Mouse (Mus musculus) cerebellum, adult 8-10 months (tissue): Measurements from ENCODE around the gene Gas2l2.
A peak's percentile ranks its signal among the peaks of the same experiment; 100 is the strongest.

Source experiments
- DNase-seq: peaks from one replicate; pipeline ENCODE4 v3.0.0; 2022

Gas2l2 gene

DNA sequence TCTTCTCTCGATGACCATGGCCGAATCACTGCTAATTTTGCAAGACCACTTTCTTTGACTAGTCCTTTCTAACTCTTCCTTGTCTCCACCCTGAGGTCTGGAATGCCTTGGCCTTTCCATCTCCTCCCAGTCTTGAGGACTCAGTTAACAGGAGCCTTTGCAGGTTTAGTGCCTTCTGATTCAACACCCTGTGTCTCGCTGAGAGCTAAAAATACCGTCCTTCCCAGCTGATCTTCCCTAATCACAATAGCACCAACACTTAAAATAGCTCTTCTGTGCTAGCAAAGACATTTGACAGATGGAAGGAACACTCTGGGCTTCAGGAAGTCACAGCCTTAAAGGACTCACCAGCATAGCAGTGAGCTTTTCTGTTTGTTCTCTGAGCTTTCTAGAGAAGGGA lies 36.2 kb downstream of the Gas2l2 start:
- peak; percentile 32 for DNase-seq

DNA sequence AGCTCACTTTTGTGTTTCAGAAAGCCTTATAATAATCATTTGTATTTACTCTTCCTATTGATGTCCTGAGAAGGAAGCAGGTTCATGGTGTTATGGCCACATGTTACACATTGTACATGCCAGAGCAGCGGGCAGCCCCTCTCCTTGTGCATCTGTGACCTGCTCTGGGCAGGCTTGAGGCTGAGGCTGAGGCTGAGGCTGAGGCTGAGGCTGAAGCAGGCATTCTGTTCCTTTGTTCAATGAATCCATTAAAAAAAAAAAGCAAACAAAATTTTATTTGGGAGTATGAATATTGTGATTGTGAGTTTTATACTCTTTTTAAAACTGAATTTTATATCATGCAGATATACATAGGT lies 45.7 kb downstream of the Gas2l2 start:
- no peak for DNase-seq

DNA sequence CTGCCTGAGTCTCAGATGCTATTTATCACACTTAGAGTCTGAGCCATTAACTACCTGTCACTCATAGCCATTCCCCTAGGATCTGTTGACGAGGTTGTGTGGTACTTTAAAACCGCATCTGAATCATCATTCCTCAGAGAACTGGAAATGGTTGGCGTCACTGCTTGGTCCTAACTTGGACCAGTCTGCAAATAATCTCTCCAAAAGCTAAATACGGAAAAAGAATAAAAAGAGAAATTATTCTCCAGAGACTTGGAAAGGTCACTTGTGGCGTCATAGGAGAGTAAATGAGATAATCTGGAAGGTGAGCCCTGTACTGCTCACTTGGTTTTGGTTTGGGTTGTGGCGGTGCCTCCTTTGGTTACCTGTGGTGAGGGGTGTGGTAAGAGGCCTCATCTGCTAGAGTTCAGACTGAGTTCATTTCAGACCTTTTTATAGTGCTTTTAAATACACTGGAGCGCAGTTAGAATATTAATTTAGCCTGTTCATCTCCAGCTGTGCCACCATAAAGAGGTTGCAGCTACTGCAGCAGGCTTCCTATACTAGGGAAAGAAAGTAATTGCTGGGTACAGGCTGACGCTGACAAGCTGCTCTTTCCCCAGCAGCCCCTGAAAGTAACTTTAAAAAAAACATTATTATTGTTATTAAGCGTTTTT lies 46.3 kb downstream of the Gas2l2 start:
- DNase-seq: no peak

DNA sequence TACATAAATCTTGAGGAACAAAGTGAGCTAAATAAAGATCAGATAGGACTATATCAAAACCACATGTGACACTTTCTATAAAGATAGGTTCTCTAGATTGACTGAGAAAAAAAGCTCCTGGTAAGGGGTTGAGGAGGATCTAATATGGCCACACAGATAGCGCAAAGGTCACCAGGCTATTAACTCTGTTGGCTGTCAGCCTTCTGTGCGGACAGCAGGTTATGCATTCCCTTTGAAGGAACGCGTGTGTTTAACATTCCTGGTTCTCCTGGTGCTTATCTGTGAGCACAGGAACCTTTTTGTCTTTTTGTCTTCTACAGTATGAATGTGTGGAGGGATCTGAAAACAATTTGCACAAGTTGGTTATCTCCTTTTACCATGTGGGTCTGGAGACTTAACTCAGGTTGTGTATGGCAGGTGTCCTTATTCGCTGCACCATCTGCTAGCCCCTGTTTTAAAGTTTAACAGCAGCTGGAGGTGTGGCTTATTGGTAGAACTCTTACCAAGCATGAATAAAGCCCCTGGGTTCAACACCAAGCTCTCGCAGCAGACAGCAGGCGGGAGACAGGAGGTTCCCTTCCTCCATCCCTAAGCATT lies 49.4 kb downstream of the Gas2l2 start:
- no peak for DNase-seq
